Mouse (Mus musculus) cerebellum, adult 2 months (tissue): Measurements from ENCODE around the gene Nudt22.

ENCODE experiments used
- CTCF ChIP-seq: fragments of 200-500 bp; IDR thresholded peaks from 2 replicates; pipeline ENCODE4 v1.5.1; 2011; ENCODE audit warnings: low read depth, mild to moderate bottlenecking, control low read depth, low read length, moderate library complexity, borderline replicate concordance; ENCODE audit not compliant: insufficient read depth
- POLR2A ChIP-seq: fragments of 200-500 bp; IDR thresholded peaks from 2 replicates; pipeline ENCODE4 v1.6.1; 2011; ENCODE audit warnings: low read length, control low read depth, borderline replicate concordance; ENCODE audit not compliant: insufficient read depth

DNA sequence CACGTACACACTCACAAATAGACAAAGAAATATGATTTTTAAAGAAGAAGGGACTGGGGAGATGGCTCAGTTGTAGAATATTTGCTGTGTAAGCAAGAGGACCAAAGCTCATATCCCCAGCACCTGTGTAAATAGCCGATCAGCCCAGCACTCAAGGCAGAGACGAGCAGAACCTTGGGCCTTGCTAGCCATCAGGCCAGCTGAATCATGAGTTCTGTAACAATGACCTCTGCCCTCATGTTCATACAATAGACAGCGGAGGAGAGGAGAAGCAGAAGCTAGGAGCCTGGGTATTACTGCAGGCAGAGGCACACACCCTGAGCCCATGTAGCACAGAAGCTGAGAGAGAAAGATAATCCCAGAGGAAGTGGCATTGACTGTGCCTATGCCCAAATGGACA lies 16.5 kb upstream of the Nudt22 start:
- TF ChIP-seq CTCF: no peak
- TF ChIP-seq POLR2A: no peak
